Mouse (Mus musculus) thymus, postnatal 25 days (tissue): ENCODE data around the gene Clip4.
"Not testable (repeated sequence)": the region's sequence is repeated elsewhere in the genome, so short reads cannot be mapped to it uniquely, and the experiment has no call there.

ENCODE experiments used
- DNase-seq: peaks from one replicate; pipeline ENCODE4 v3.0.0; 2022

Clip4 gene

GRCm38 (mm10) chr17:71768173-71768572 lies at the start of gene Clip4:
Gene Clip4 (plus strand): TSS chr17:71768473.
- not testable (repeated sequence) for DNase-seq

GRCm38 (mm10) chr17:71720434-71720833 lies 47.8 kb upstream of the Clip4 start:
- DNase-seq, result no peak

GRCm38 (mm10) chr17:71721019-71721418 lies 47.3 kb upstream of the Clip4 start:
- no peak for DNase-seq

GRCm38 (mm10) chr17:71730655-71731054 lies 37.6 kb upstream of the Clip4 start:
- DNase-seq, result no peak

GRCm38 (mm10) chr17:71736442-71736841 lies 31.8 kb upstream of the Clip4 start:
- no peak for DNase-seq

GRCm38 (mm10) chr17:71742156-71742555 lies 26.1 kb upstream of the Clip4 start:
- DNase-seq, result no peak

- no peak for DNase-seq
These were observed 25.3 kb upstream of the Clip4 start for GRCm38 (mm10) chr17:71742935-71743334.

GRCm38 (mm10) chr17:71746114-71746513 lies 22.2 kb upstream of the Clip4 start:
- no peak for DNase-seq

GRCm38 (mm10) chr17:71747561-71747960 lies 20.7 kb upstream of the Clip4 start:
- no peak for DNase-seq

GRCm38 (mm10) chr17:71749616-71750168 lies 18.6 kb upstream of the Clip4 start:
- no peak for DNase-seq

GRCm38 (mm10) chr17:71752831-71753230 lies 15.4 kb upstream of the Clip4 start, which contains the start of gene Pcare:
Gene Pcare (minus strand): TSS chr17:71752894.
- no peak for DNase-seq

GRCm38 (mm10) chr17:71760536-71760935 lies 7.7 kb upstream of the Clip4 start:
- no peak for DNase-seq

GRCm38 (mm10) chr17:71769564-71769963 lies 1.3 kb downstream of the Clip4 start:
- no peak for DNase-seq

GRCm38 (mm10) chr17:71770696-71771095 lies 2.4 kb downstream of the Clip4 start:
- DNase-seq, result no peak

- no peak for DNase-seq
These were observed 5.9 kb downstream of the Clip4 start for GRCm38 (mm10) chr17:71774173-71774572.

- DNase-seq, result no peak
These were observed 7.0 kb downstream of the Clip4 start for GRCm38 (mm10) chr17:71775279-71775678.

GRCm38 (mm10) chr17:71778696-71779095 lies 10.4 kb downstream of the Clip4 start:
- no peak for DNase-seq

- no peak for DNase-seq
These were observed 12.2 kb downstream of the Clip4 start for GRCm38 (mm10) chr17:71780490-71780889.

GRCm38 (mm10) chr17:71780945-71781344 lies 12.7 kb downstream of the Clip4 start:
- DNase-seq, result no peak

GRCm38 (mm10) chr17:71782242-71782698 lies 14.0 kb downstream of the Clip4 start:
- DNase-seq, result no peak

- DNase-seq, result no peak
These were observed 14.6 kb downstream of the Clip4 start for GRCm38 (mm10) chr17:71782699-71783365.

- DNase-seq, result no peak
These were observed 15.1 kb downstream of the Clip4 start for GRCm38 (mm10) chr17:71783366-71783735.

GRCm38 (mm10) chr17:71786456-71786855 lies 18.2 kb downstream of the Clip4 start:
- no peak for DNase-seq

GRCm38 (mm10) chr17:71791109-71791508 lies 22.8 kb downstream of the Clip4 start:
- DNase-seq, result no peak

GRCm38 (mm10) chr17:71791622-71792021 lies 23.3 kb downstream of the Clip4 start:
- DNase-seq, result no peak
